In the genomic region with DNA sequence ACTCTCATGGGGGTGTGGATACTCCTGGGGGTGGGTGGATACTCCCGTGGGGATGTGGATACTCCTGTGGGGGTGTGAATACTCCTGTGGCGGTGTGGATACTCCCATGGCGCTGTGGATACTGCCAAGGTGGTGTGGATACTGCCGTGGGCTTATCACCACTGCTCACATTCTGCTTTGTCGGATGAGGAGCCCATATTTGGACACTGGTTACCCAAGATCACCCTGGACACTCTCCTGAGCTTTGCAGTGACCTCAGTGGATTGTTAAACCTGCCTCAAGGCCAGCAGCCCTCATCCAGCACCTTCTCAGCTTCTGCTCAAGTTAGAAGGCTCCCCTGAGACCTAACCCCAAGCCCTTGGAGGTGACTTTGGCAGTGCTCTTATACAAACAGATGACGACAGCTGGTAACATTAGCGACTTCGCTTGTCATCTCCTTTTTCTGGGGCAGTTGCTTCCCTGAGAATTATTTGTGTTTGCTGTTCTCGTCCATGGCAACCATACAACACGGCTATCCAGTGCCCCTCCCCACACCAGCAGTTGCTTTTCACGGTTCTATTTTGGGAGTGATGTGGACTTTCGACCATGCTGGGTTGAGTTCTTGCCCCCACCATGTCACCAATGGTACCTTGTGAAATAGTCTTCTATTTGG, we compare ENCODE assay signal across 13 mouse cellular contexts. TPM values are rescaled to one million over a fixed set of nuclear protein-coding genes. Genes with fewer than 3 reads are reported as not detected.
A peak's percentile ranks its signal among the peaks of the same experiment; 100 is the strongest.
DNase-seq lines count a peak whose midpoint lies in the region; ATAC-seq and TF ChIP-seq lines count a peak whose summit lies in the region.
"Had no signal": no experiment of that assay in that cellular context is flagged by ENCODE, and none has a peak within 500 bp of the region (broad histone marks: within the 10 kb centered on the region; RNA-seq: fewer than 3 reads in every experiment).

No protein-coding gene starts in this region.

- H3K9ac ChIP-seq in kidney, postnatal 0 days (ENCODE audit: low read depth, low read length) = no peak overlapping the region
- no peak overlapping the region for H3K9ac ChIP-seq in heart, embryonic 12.5 days
- no peak overlapping the region for H3K9ac ChIP-seq in liver, embryonic 14.5 days (replicated peaks)
- no peak overlapping the region for H3K9ac ChIP-seq in midbrain, postnatal 0 days (replicated peaks; ENCODE audit: low read length, poor library complexity, severe bottlenecking)
- H3K9ac ChIP-seq: embryonic facial prominence, embryonic 15.5 days; forebrain, postnatal 0 days; hindbrain, embryonic 15.5 days; lung, embryonic 15.5 days had no signal

- H3K9me3 ChIP-seq in kidney, postnatal 0 days (replicated peaks; ENCODE audit: low read length) = no peaks in the 10 kb centered on the region
- H3K9me3 ChIP-seq in heart, embryonic 12.5 days (replicated peaks) = 0 out of 2 replicates have a peak, but pooled peaks cover 2% of the 10 kb centered on the region
- no peaks in the 10 kb centered on the region for H3K9me3 ChIP-seq in liver, embryonic 14.5 days (ENCODE audit: control insufficient read depth, low read length)
- H3K9me3 ChIP-seq in midbrain, postnatal 0 days (ENCODE audit: low read length) = no peaks in the 10 kb centered on the region
- H3K9me3 ChIP-seq: embryonic facial prominence, embryonic 15.5 days; hindbrain, embryonic 15.5 days; lung, embryonic 15.5 days had no signal

- no peak overlapping the region for H3K4me2 ChIP-seq in kidney, postnatal 0 days (ENCODE audit: low read length)
- peak overlapping the region; percentile 38 for H3K4me2 ChIP-seq in heart, embryonic 12.5 days
- no peak overlapping the region for H3K4me2 ChIP-seq in liver, embryonic 14.5 days (ENCODE audit: low read depth)
- H3K4me2 ChIP-seq in myocyte (ENCODE audit: low read depth) = peak overlapping the region; percentile 13
- no peak overlapping the region for H3K4me2 ChIP-seq in midbrain, postnatal 0 days (ENCODE audit: low read depth, low read length, poor library complexity, severe bottlenecking)
- H3K4me2 ChIP-seq: embryonic facial prominence, embryonic 15.5 days; hindbrain, embryonic 15.5 days; lung, embryonic 15.5 days had no signal

- no peak overlapping the region for H3K4me3 ChIP-seq in kidney, postnatal 0 days (replicated peaks; ENCODE audit: low read depth, low read length)
- H3K4me3 ChIP-seq in heart, embryonic 12.5 days = no peak overlapping the region
- H3K4me3 ChIP-seq in liver, embryonic 14.5 days (ENCODE audit: insufficient read depth in 1 of 2, low read depth in 2 of 2, low read length in 2 of 2) = no peak overlapping the region
- H3K4me3 ChIP-seq in myocyte = no peak overlapping the region
- H3K4me3 ChIP-seq in layer of hippocampus, adult 2 months = no peak overlapping the region
- H3K4me3 ChIP-seq in midbrain, postnatal 0 days (ENCODE audit: low read depth, low read length) = no peak overlapping the region
- H3K4me3 ChIP-seq: embryonic facial prominence, embryonic 15.5 days; hindbrain, embryonic 15.5 days; lung, embryonic 15.5 days had no signal

- no peak for ATAC-seq in kidney, postnatal 0 days (replicated peaks; ENCODE audit: low FRiP score, low read depth)
- no peak for ATAC-seq in heart, embryonic 12.5 days (ENCODE audit: insufficient number of reproducible peaks, low FRiP score)
- peak; percentile 48; the same call in 1 of the 2 replicates for ATAC-seq in liver, embryonic 14.5 days (ENCODE audit: insufficient read depth)
- no peak for ATAC-seq in midbrain, postnatal 0 days (ENCODE audit: low FRiP score)
- ATAC-seq: forebrain, postnatal 0 days had no signal

- H3K79me2 ChIP-seq in myocyte (ENCODE audit: control insufficient read depth, insufficient read depth) = no peaks in the 10 kb centered on the region

- H3ac ChIP-seq in myocyte (ENCODE audit: control insufficient read depth, insufficient read length) = no peak overlapping the region

- DNase-seq in kidney, postnatal 0 days (ENCODE audit: low spot score) = peak; percentile 4
- DNase-seq in kidney, postnatal 25 days = no peak
- DNase-seq in liver, embryonic 14.5 days (ENCODE audit: low read depth in 3 of 3, low spot score in 3 of 3) = peak; percentile 2 to 25 (median 9)
- DNase-seq in layer of hippocampus, adult 2 months (ENCODE audit: low spot score in 2 of 2) = no peak
- no peak for DNase-seq in frontal cortex, postnatal 10 days (ENCODE audit: low spot score in 2 of 2)
- DNase-seq in midbrain, postnatal 0 days (ENCODE audit: low spot score) = no peak
- DNase-seq: cerebellum, postnatal 10 days; forebrain, postnatal 0 days had no signal

- no peak for TF ChIP-seq POLR2A in myocyte (IDR thresholded peaks at IDR 0.05; ENCODE audit: insufficient read length, low read depth)

- TF ChIP-seq CTCF in kidney, postnatal 0 days (IDR thresholded peaks at IDR 0.05; ENCODE audit: low read depth) = no peak
- TF ChIP-seq CTCF in liver, embryonic 14.5 days (IDR thresholded peaks at IDR 0.05; ENCODE audit: low read depth) = no peak
- TF ChIP-seq CTCF in layer of hippocampus, adult 2 months (conservative IDR thresholded peaks at IDR 0.05) = no peak
- no peak for TF ChIP-seq CTCF in midbrain, postnatal 0 days (IDR thresholded peaks at IDR 0.05)

- no peaks in the 10 kb centered on the region for H3K36me3 ChIP-seq in kidney, postnatal 0 days (ENCODE audit: insufficient read depth, low read length)
- no peaks in the 10 kb centered on the region for H3K36me3 ChIP-seq in heart, embryonic 12.5 days
- H3K36me3 ChIP-seq in liver, embryonic 14.5 days (replicated peaks; ENCODE audit: control insufficient read depth, insufficient read depth, low read depth) = no peaks in the 10 kb centered on the region
- no peaks in the 10 kb centered on the region for H3K36me3 ChIP-seq in myocyte (ENCODE audit: control insufficient read depth, insufficient read depth)
- no peaks in the 10 kb centered on the region for H3K36me3 ChIP-seq in midbrain, postnatal 0 days (ENCODE audit: insufficient read depth, low read length)
- H3K36me3 ChIP-seq: embryonic facial prominence, embryonic 15.5 days; hindbrain, embryonic 15.5 days; lung, embryonic 15.5 days had no signal

- TF ChIP-seq EP300 in liver, embryonic 14.5 days (IDR thresholded peaks at IDR 0.05; ENCODE audit: low read depth) = no peak

- no peaks in the 10 kb centered on the region for H3K27me3 ChIP-seq in kidney, postnatal 0 days (ENCODE audit: insufficient read depth, low read length)
- H3K27me3 ChIP-seq in heart, embryonic 12.5 days (replicated peaks) = no peaks in the 10 kb centered on the region
- no peaks in the 10 kb centered on the region for H3K27me3 ChIP-seq in liver, embryonic 14.5 days (ENCODE audit: control insufficient read depth, insufficient read depth, low read length)
- peaks cover 14% of the 10 kb centered on the region for H3K27me3 ChIP-seq in myocyte (ENCODE audit: control insufficient read depth, insufficient read depth, insufficient read length)
- H3K27me3 ChIP-seq in midbrain, postnatal 0 days (ENCODE audit: insufficient read depth, low read length) = no peaks in the 10 kb centered on the region
- H3K27me3 ChIP-seq: embryonic facial prominence, embryonic 15.5 days; hindbrain, embryonic 15.5 days; lung, embryonic 15.5 days had no signal

- no peak overlapping the region for H3K27ac ChIP-seq in kidney, postnatal 0 days
- H3K27ac ChIP-seq in heart, embryonic 12.5 days (ENCODE audit: poor library complexity, severe bottlenecking) = peak overlapping the region; percentile 66
- H3K27ac ChIP-seq in liver, embryonic 14.5 days = no peak overlapping the region
- no peak overlapping the region for H3K27ac ChIP-seq in layer of hippocampus, adult 2 months
- H3K27ac ChIP-seq in midbrain, postnatal 0 days (ENCODE audit: low read depth, low read length) = no peak overlapping the region
- H3K27ac ChIP-seq: embryonic facial prominence, embryonic 15.5 days; hindbrain, embryonic 15.5 days; lung, embryonic 15.5 days had no signal

- no peaks in the 10 kb centered on the region for H3K4me1 ChIP-seq in kidney, postnatal 0 days (replicated peaks; ENCODE audit: insufficient read depth, low read length)
- peaks cover 8% of the 10 kb centered on the region for H3K4me1 ChIP-seq in heart, embryonic 12.5 days (replicated peaks)
- 0 out of 4 replicates have a peak, but pooled peaks cover 0 to 2% of the 10 kb centered on the region in 2 experiments for H3K4me1 ChIP-seq in liver, embryonic 14.5 days (replicated peaks; ENCODE audit: control insufficient read depth in 2 of 2, insufficient read depth in 2 of 2, low read length in 1 of 2)
- H3K4me1 ChIP-seq in midbrain, postnatal 0 days (ENCODE audit: insufficient read depth, low read length) = no peaks in the 10 kb centered on the region
- H3K4me1 ChIP-seq: hindbrain, embryonic 15.5 days; lung, embryonic 15.5 days had no signal

- 65% methylated on average over 12 of the region's 12 CpGs for WGBS in kidney, postnatal 0 days
- WGBS in heart, embryonic 12.5 days = 40% methylated on average over 12 of the region's 12 CpGs
- 55% methylated on average over 12 of the region's 12 CpGs for WGBS in liver, embryonic 14.5 days (ENCODE audit: insufficient replicate concordance)
- 79% methylated on average over 12 of the region's 12 CpGs for WGBS in midbrain, postnatal 0 days

TF ChIP-seq in myocyte, 11 proteins besides CTCF, POLR2A, EP300 and RAD21 (continues in another document):
- TF ChIP-seq MYOD1 (IDR thresholded peaks at IDR 0.05; ENCODE audit: control insufficient read depth in 1 of 3, insufficient read length in 2 of 3, low read depth in 2 of 3) (no peak), E2F4 (IDR thresholded peaks at IDR 0.05; ENCODE audit: insufficient read depth) (no peak), CEBPB (IDR thresholded peaks at IDR 0.05; ENCODE audit: insufficient read depth, poor library complexity, severe bottlenecking) (no peak)

RNA-seq across cellular contexts. Expression of a gene that starts 40.2 kb away (rescaled TPM):
- 1.2 TPM in 2 replicates for polyA plus RNA-seq in kidney, postnatal 0 days (2015; fragmentation: Nextera tagmentation; extraction: Ambion mirVana)
- polyA plus RNA-seq in heart, embryonic 12.5 days (2016; fragmentation: Nextera tagmentation; extraction: Ambion mirVana) = 6.3 and 6.6 TPM in 2 replicates
- polyA plus RNA-seq in liver, embryonic 14.5 days (2012; rRNA removed) = 1.4 and 1.9 TPM in 2 replicates
- polyA plus RNA-seq in liver, embryonic 14.5 days (2014; fragmentation: Nextera tagmentation; extraction: Ambion mirVana) = 1.5 and 1.8 TPM in 2 replicates
- polyA plus RNA-seq in myocyte (2012; fragmentation: generic; extraction: Trizol) = 1.6 TPM
- total RNA-seq in layer of hippocampus, adult 2 months (2021) = 10 to 100 TPM; 54.8 to 62.1 TPM
- 42.0 and 50.8 TPM in 2 replicates for total RNA-seq in midbrain, postnatal 0 days (2014; rRNA removed)
- 4.7 and 5.8 TPM in 2 replicates for polyA plus RNA-seq in midbrain, postnatal 0 days (2015; fragmentation: Nextera tagmentation; extraction: Ambion mirVana)

RNA-seq across cellular contexts. Expression of a gene that starts 51.8 kb away (rescaled TPM):
- polyA plus RNA-seq in kidney, postnatal 0 days (2015; fragmentation: Nextera tagmentation; extraction: Ambion mirVana) = 13.8 and 14.3 TPM in 2 replicates
- 28.4 and 28.9 TPM in 2 replicates for polyA plus RNA-seq in heart, embryonic 12.5 days (2016; fragmentation: Nextera tagmentation; extraction: Ambion mirVana)
- 2.2 and 2.3 TPM in 2 replicates for polyA plus RNA-seq in liver, embryonic 14.5 days (2012; rRNA removed)
- polyA plus RNA-seq in liver, embryonic 14.5 days (2014; fragmentation: Nextera tagmentation; extraction: Ambion mirVana) = 3.6 and 5.3 TPM in 2 replicates
- polyA plus RNA-seq in myocyte (2012; fragmentation: generic; extraction: Trizol) = 0.80 TPM
- 10 to 100 TPM; 49.0 to 50.0 TPM for total RNA-seq in layer of hippocampus, adult 2 months (2021)
- total RNA-seq in midbrain, postnatal 0 days (2014; rRNA removed) = 42.9 and 50.3 TPM in 2 replicates
- 29.5 and 32.3 TPM in 2 replicates for polyA plus RNA-seq in midbrain, postnatal 0 days (2015; fragmentation: Nextera tagmentation; extraction: Ambion mirVana)

Comparison
In these comparisons a context has a peak if more than half of its experiments do, and no peak if none do; other contexts are left out.
1. DNase-seq: peak in kidney, postnatal 0 days (single experiment) and liver, embryonic 14.5 days (3 of 3); none in kidney, postnatal 25 days (0 of 2), layer of hippocampus, adult 2 months (0 of 2), frontal cortex, postnatal 10 days (0 of 2) and midbrain, postnatal 0 days (single experiment).
2. H3K4me2 ChIP-seq: peak in heart, embryonic 12.5 days (single experiment) and myocyte (single experiment); none in kidney, postnatal 0 days (single experiment), liver, embryonic 14.5 days (single experiment) and midbrain, postnatal 0 days (single experiment).